Mouse (Mus musculus) limb, embryonic 11.5 days (tissue): ENCODE measurements around the gene Rpl37a. TPM values are rescaled to one million over a fixed set of nuclear protein-coding genes. Genes with fewer than 3 reads are reported as not detected.

Experiments used
- polyA plus RNA-seq: library from polyadenylated mRNA; unstranded; fragments of >200 nt; fragmentation: Nextera tagmentation; extraction: Ambion mirVana; gene quantifications from 2 replicates; pipeline ENCODE4 v1.2.1, GENCODE M21; 2014

Gene Rpl37a
- polyA plus RNA-seq, 1 experiment from 2014 or later: 1,800 TPM

Other genes with a start within 250 kb of the Rpl37a start
- gene March4, start 174.4 kb upstream of the Rpl37a start, polyA plus RNA-seq: not detected in 2 replicates
- gene Smarcal1, start 128.0 kb upstream of the Rpl37a start, polyA plus RNA-seq: 37.1 and 37.4 TPM in 2 replicates
- gene Ankar, start 10.7 kb upstream of the Rpl37a start, polyA plus RNA-seq: not detected in 2 replicates
- gene Igfbp2, start 113.2 kb downstream of the Rpl37a start, polyA plus RNA-seq: 262 and 290 TPM in 2 replicates
- gene Igfbp5, start 163.6 kb downstream of the Rpl37a start, polyA plus RNA-seq: 47.0 and 48.4 TPM in 2 replicates